In the genomic region with DNA sequence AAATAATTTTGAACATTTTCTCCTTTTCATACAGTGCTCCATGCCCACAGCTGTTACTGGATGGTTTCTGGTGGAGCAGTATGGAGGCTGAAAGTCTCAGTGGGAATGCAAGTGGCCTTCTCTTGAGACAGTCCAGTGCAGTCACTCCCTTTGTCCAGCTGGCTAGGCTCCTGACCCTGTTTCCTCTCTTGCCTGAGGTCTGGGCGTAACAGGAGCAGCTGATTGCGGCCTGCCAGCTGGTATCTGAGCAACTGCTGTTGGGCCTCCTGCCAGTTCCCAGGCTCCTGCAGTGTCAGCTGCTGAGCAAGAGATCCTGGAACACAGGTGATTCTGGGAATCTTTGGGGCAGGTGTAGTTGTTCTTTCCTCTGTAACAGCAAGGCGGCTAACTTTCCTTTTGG, we compare ENCODE assay signal across 8 mouse cellular contexts.
DNase-seq lines count a peak whose midpoint lies in the region; ATAC-seq and TF ChIP-seq lines count a peak whose summit lies in the region.

No protein-coding gene starts in this region.

- 68% methylated on average over 3 of the region's 3 CpGs for WGBS in lung, adult 2 months
- 55% methylated on average over 3 of the region's 3 CpGs for WGBS in kidney, postnatal 0 days

- H3K27ac ChIP-seq in kidney, postnatal 0 days = no peak overlapping the region

- intact Hi-C loops in gastrocnemius, postnatal 14 days (cut with DNase I; ENCODE audit: low total_unique reads) = no loop called here

- no peaks in the 10 kb centered on the region for H3K36me3 ChIP-seq in kidney, postnatal 0 days (ENCODE audit: insufficient read depth, low read length)

- H3K9ac ChIP-seq in kidney, postnatal 0 days (ENCODE audit: low read depth, low read length) = no peak overlapping the region

- no peak overlapping the region for H3K4me3 ChIP-seq in lung, adult 2 months (replicated peaks; ENCODE audit: extremely low read depth, low read depth, low read length)
- H3K4me3 ChIP-seq in kidney, postnatal 0 days (replicated peaks; ENCODE audit: low read depth, low read length) = no peak overlapping the region

- 0 out of 2 replicates have a peak, but pooled peaks have one; percentile 33 for ATAC-seq in kidney, postnatal 0 days (replicated peaks; ENCODE audit: low FRiP score, low read depth)

- no peaks in the 10 kb centered on the region for H3K4me1 ChIP-seq in lung, adult 2 months (ENCODE audit: control insufficient read depth, insufficient read depth, low read length)
- no peaks in the 10 kb centered on the region for H3K4me1 ChIP-seq in kidney, postnatal 0 days (replicated peaks; ENCODE audit: insufficient read depth, low read length)

- H3K9me3 ChIP-seq in kidney, postnatal 0 days (replicated peaks; ENCODE audit: low read length) = no peaks in the 10 kb centered on the region

- TF ChIP-seq POLR2A in lung, adult 2 months (IDR thresholded peaks at IDR 0.05; ENCODE audit: borderline replicate concordance, extremely low read depth, low read depth, low read length) = no peak

- no peak overlapping the region for H3K4me2 ChIP-seq in kidney, postnatal 0 days (ENCODE audit: low read length)

- TF ChIP-seq CTCF in lung, adult 2 months (IDR thresholded peaks at IDR 0.05; ENCODE audit: insufficient read depth, low read length) = no peak
- no peak for TF ChIP-seq CTCF in kidney, postnatal 0 days (IDR thresholded peaks at IDR 0.05; ENCODE audit: low read depth)

- peak; percentile 1 for DNase-seq in lung, postnatal 10 days
- no peak for DNase-seq in lung, adult 2 months
- DNase-seq in cerebellum, adult 9-11 months = peak; percentile 6
- DNase-seq in gastrocnemius, postnatal 14 days = peak; percentile 69
- no peak for DNase-seq in kidney, postnatal 0 days (ENCODE audit: low spot score)
- DNase-seq in skeletal muscle tissue, adult 2 months (ENCODE audit: low read depth, low spot score) = peak; percentile 82
- no peak for DNase-seq in spleen, adult 18-20 months
- DNase-seq in spleen, adult 12 weeks (ENCODE audit: low spot score) = no peak

- no peaks in the 10 kb centered on the region for H3K27me3 ChIP-seq in kidney, postnatal 0 days (ENCODE audit: insufficient read depth, low read length)

Comparison
In these comparisons a context has a peak if more than half of its experiments do, and no peak if none do; other contexts are left out.
1. DNase-seq: peak in lung, postnatal 10 days (single experiment), cerebellum, adult 9-11 months (single experiment), gastrocnemius, postnatal 14 days (single experiment) and skeletal muscle tissue, adult 2 months (single experiment); none in lung, adult 2 months (single experiment), kidney, postnatal 0 days (single experiment), spleen, adult 18-20 months (0 of 2) and spleen, adult 12 weeks (single experiment).